Mouse (Mus musculus): ENCODE results near the gene Fam169a. TPM values are rescaled to one million over a fixed set of nuclear protein-coding genes. Genes with fewer than 3 reads are reported as not detected.
"Not testable (repeated sequence)": the region's sequence is repeated elsewhere in the genome, so short reads cannot be mapped to it uniquely, and the experiment has no call there.

The Fam169a gene
- polyA plus RNA-seq, 1 experiment from 2014 or later: 37.9 TPM

GRCm38 (mm10) chr13:97057817-97058216, 9.3 kb upstream of the Fam169a start:
- H3K27ac ChIP-seq (replicated peaks; ENCODE audit: low read depth, low read length): no peak overlapping the region
- no peaks in the 10 kb centered on the region for H3K4me1 ChIP-seq (ENCODE audit: control insufficient read depth, insufficient read depth, low read length)
- H3K4me3 ChIP-seq (replicated peaks; ENCODE audit: low read depth, low read length): no peak overlapping the region
- no peak overlapping the region for H3K9ac ChIP-seq (replicated peaks; ENCODE audit: low read length)
- no peaks in the 10 kb centered on the region for H3K27me3 ChIP-seq (ENCODE audit: control insufficient read depth, insufficient read depth, low read length)
- H3K36me3 ChIP-seq (ENCODE audit: control insufficient read depth, insufficient read depth, low read length): no peaks in the 10 kb centered on the region
- ATAC-seq (ENCODE audit: low FRiP score, low TSS enrichment) (no peak), DNase-seq (no peak)
- no peak overlapping the region for H3K4me2 ChIP-seq (ENCODE audit: low read length)
- 70% methylated on average over 4 of the region's 4 CpGs for WGBS
- no peaks in the 10 kb centered on the region for H3K9me3 ChIP-seq (ENCODE audit: control insufficient read depth, low read length)

- no peak for DNase-seq
- no peak for ATAC-seq (ENCODE audit: low FRiP score, low TSS enrichment)
- 91% methylated on average over 6 of the region's 6 CpGs for WGBS
- no peaks in the 10 kb centered on the region for H3K27me3 ChIP-seq (ENCODE audit: control insufficient read depth, insufficient read depth, low read length)
- H3K9me3 ChIP-seq (ENCODE audit: control insufficient read depth, low read length): no peaks in the 10 kb centered on the region
- H3K4me3 ChIP-seq (replicated peaks; ENCODE audit: low read depth, low read length): no peak overlapping the region
- H3K4me1 ChIP-seq (ENCODE audit: control insufficient read depth, insufficient read depth, low read length): no peaks in the 10 kb centered on the region
- no peak overlapping the region for H3K27ac ChIP-seq (replicated peaks; ENCODE audit: low read depth, low read length)
- no peaks in the 10 kb centered on the region for H3K36me3 ChIP-seq (ENCODE audit: control insufficient read depth, insufficient read depth, low read length)
- no peak overlapping the region for H3K4me2 ChIP-seq (ENCODE audit: low read length)
- H3K9ac ChIP-seq (replicated peaks; ENCODE audit: low read length): no peak overlapping the region
Measured at GRCm38 (mm10) chr13:97059746-97060145, 7.3 kb upstream of the Fam169a start.

GRCm38 (mm10) chr13:97060331-97060730, 6.8 kb upstream of the Fam169a start:
- 71% methylated on average over 4 of the region's 8 CpGs for WGBS
- H3K4me1 ChIP-seq (ENCODE audit: control insufficient read depth, insufficient read depth, low read length): no peaks in the 10 kb centered on the region
- no peaks in the 10 kb centered on the region for H3K9me3 ChIP-seq (ENCODE audit: control insufficient read depth, low read length)
- no peak for ATAC-seq (ENCODE audit: low FRiP score, low TSS enrichment)
- no peak overlapping the region for H3K9ac ChIP-seq (replicated peaks; ENCODE audit: low read length)
- H3K4me3 ChIP-seq (replicated peaks; ENCODE audit: low read depth, low read length): no peak overlapping the region
- no peaks in the 10 kb centered on the region for H3K36me3 ChIP-seq (ENCODE audit: control insufficient read depth, insufficient read depth, low read length)
- H3K4me2 ChIP-seq (ENCODE audit: low read length): no peak overlapping the region
- DNase-seq: no peak
- H3K27ac ChIP-seq (replicated peaks; ENCODE audit: low read depth, low read length): no peak overlapping the region
- H3K27me3 ChIP-seq (ENCODE audit: control insufficient read depth, insufficient read depth, low read length): no peaks in the 10 kb centered on the region

GRCm38 (mm10) chr13:97062151-97062550, 4.9 kb upstream of the Fam169a start:
- DNase-seq: no peak
- ATAC-seq (ENCODE audit: low FRiP score, low TSS enrichment): no peak
- no peak overlapping the region for H3K27ac ChIP-seq (replicated peaks; ENCODE audit: low read depth, low read length)
- no peaks in the 10 kb centered on the region for H3K36me3 ChIP-seq (ENCODE audit: control insufficient read depth, insufficient read depth, low read length)
- WGBS: 95% methylated on average over 3 of the region's 3 CpGs
- no peaks in the 10 kb centered on the region for H3K9me3 ChIP-seq (ENCODE audit: control insufficient read depth, low read length)
- H3K4me3 ChIP-seq (replicated peaks; ENCODE audit: low read depth, low read length): no peak overlapping the region
- peaks cover 5% of the 10 kb centered on the region; the same call in 1 of the 2 replicates for H3K27me3 ChIP-seq (ENCODE audit: control insufficient read depth, insufficient read depth, low read length)
- H3K9ac ChIP-seq (replicated peaks; ENCODE audit: low read length): no peak overlapping the region
- H3K4me1 ChIP-seq (ENCODE audit: control insufficient read depth, insufficient read depth, low read length): no peaks in the 10 kb centered on the region
- H3K4me2 ChIP-seq (ENCODE audit: low read length): no peak overlapping the region

GRCm38 (mm10) chr13:97063431-97063830, 3.7 kb upstream of the Fam169a start:
- Histone ChIP-seq H3K27ac (replicated peaks; ENCODE audit: low read depth, low read length) (no peak overlapping the region), H3K9ac (replicated peaks; ENCODE audit: low read length) (no peak overlapping the region), H3K4me2 (ENCODE audit: low read length) (no peak overlapping the region), H3K4me3 (replicated peaks; ENCODE audit: low read depth, low read length) (no peak overlapping the region), H3K9me3 (ENCODE audit: control insufficient read depth, low read length) (no peaks in the 10 kb centered on the region), H3K4me1 (ENCODE audit: control insufficient read depth, insufficient read depth, low read length) (no peaks in the 10 kb centered on the region), H3K36me3 (ENCODE audit: control insufficient read depth, insufficient read depth, low read length) (no peaks in the 10 kb centered on the region), H3K27me3 (ENCODE audit: control insufficient read depth, insufficient read depth, low read length) (peaks cover 5% of the 10 kb centered on the region; the same call in 1 of the 2 replicates)
- ATAC-seq (ENCODE audit: low FRiP score, low TSS enrichment): no peak
- 90% methylated on average over 2 of the region's 2 CpGs for WGBS
- DNase-seq: no peak

DNA sequence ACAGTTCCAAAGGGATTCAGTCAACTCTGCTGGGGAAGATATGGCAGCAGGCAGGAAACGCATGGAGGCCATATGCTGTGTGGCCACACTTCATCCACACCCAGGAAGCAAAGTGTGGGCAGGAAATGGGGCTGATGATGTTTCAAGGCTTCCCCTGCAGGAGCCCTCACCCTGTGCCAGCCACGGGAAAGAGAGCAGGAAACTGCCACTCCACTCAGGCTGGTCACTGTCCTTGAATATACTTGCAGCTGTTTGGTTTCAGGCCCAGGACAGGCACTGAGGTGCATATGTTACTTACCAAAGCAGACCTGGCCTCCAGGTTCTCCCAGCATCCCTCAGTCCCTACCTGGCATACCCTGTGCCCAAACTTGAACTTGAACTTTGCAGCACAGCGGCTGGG, 2.7 kb upstream of the Fam169a start:
- whole genome bisulfite sequencing: 73% methylated on average over 3 of the region's 3 CpGs
- H3K9me3 ChIP-seq (ENCODE audit: control insufficient read depth, low read length): no peaks in the 10 kb centered on the region
- no peaks in the 10 kb centered on the region for H3K4me1 ChIP-seq (ENCODE audit: control insufficient read depth, insufficient read depth, low read length)
- H3K4me2 ChIP-seq (ENCODE audit: low read length): no peak overlapping the region
- H3K27ac ChIP-seq (replicated peaks; ENCODE audit: low read depth, low read length): no peak overlapping the region
- H3K36me3 ChIP-seq (ENCODE audit: control insufficient read depth, insufficient read depth, low read length): no peaks in the 10 kb centered on the region
- H3K4me3 ChIP-seq (replicated peaks; ENCODE audit: low read depth, low read length): no peak overlapping the region
- ATAC-seq (ENCODE audit: low FRiP score, low TSS enrichment): no peak
- H3K9ac ChIP-seq (replicated peaks; ENCODE audit: low read length): no peak overlapping the region
- H3K27me3 ChIP-seq (ENCODE audit: control insufficient read depth, insufficient read depth, low read length): peaks cover 5% of the 10 kb centered on the region; the same call in 1 of the 2 replicates
- no peak for DNase-seq

GRCm38 (mm10) chr13:97064844-97065621, 2.1 kb upstream of the Fam169a start:
- H3K4me3 ChIP-seq (replicated peaks; ENCODE audit: low read depth, low read length); H3K4me1 ChIP-seq (ENCODE audit: control insufficient read depth, insufficient read depth, low read length); H3K27me3 ChIP-seq (ENCODE audit: control insufficient read depth, insufficient read depth, low read length); DNase-seq; H3K9me3 ChIP-seq (ENCODE audit: control insufficient read depth, low read length); H3K36me3 ChIP-seq (ENCODE audit: control insufficient read depth, insufficient read depth, low read length); H3K4me2 ChIP-seq (ENCODE audit: low read length); ATAC-seq (ENCODE audit: low FRiP score, low TSS enrichment); H3K27ac ChIP-seq (replicated peaks; ENCODE audit: low read depth, low read length); H3K9ac ChIP-seq (replicated peaks; ENCODE audit: low read length): not testable (repeated sequence)
- 50% methylated on average over 18 of the region's 18 CpGs for WGBS

DNA sequence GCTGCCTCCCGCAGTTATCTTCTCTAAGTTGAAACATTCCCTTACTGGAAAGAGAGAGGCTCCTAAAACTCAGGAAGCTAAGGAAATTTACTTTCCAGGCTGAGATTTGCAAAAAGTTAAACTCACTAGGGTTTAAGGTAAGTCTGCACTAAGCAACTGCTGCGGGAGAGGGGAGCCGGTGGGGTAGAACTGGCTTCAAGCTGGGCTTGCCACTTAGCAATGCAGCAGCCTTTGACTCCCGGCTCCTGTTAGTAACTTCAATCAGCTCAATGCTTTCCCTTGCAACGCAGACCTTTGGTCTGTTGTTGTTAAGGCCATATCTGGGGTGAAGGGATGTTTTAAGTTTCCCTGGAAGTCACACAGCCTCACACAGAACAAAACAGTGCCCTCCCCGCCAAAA, 605 bp downstream of the Fam169a start:
- WGBS: 4% methylated on average over 6 of the region's 6 CpGs
- no peak overlapping the region for H3K4me3 ChIP-seq (replicated peaks; ENCODE audit: low read depth, low read length)
- no peaks in the 10 kb centered on the region for H3K36me3 ChIP-seq (ENCODE audit: control insufficient read depth, insufficient read depth, low read length)
- peaks cover under 1% of the 10 kb centered on the region; the same call in 1 of the 2 replicates for H3K4me1 ChIP-seq (ENCODE audit: control insufficient read depth, insufficient read depth, low read length)
- H3K27ac ChIP-seq (replicated peaks; ENCODE audit: low read depth, low read length): no peak overlapping the region
- H3K9ac ChIP-seq (replicated peaks; ENCODE audit: low read length): no peak overlapping the region
- H3K4me2 ChIP-seq (ENCODE audit: low read length): no peak overlapping the region
- DNase-seq (peak; percentile 8), ATAC-seq (ENCODE audit: low FRiP score, low TSS enrichment) (no peak)
- peaks cover 10% of the 10 kb centered on the region; the same call in 1 of the 2 replicates for H3K27me3 ChIP-seq (ENCODE audit: control insufficient read depth, insufficient read depth, low read length)
- no peaks in the 10 kb centered on the region for H3K9me3 ChIP-seq (ENCODE audit: control insufficient read depth, low read length)

GRCm38 (mm10) chr13:97068151-97068550, 1.1 kb downstream of the Fam169a start:
- no peak overlapping the region for H3K9ac ChIP-seq (replicated peaks; ENCODE audit: low read length)
- no peaks in the 10 kb centered on the region for H3K9me3 ChIP-seq (ENCODE audit: control insufficient read depth, low read length)
- peaks cover 6% of the 10 kb centered on the region; the same call in 1 of the 2 replicates for H3K4me1 ChIP-seq (ENCODE audit: control insufficient read depth, insufficient read depth, low read length)
- H3K36me3 ChIP-seq (ENCODE audit: control insufficient read depth, insufficient read depth, low read length): no peaks in the 10 kb centered on the region
- H3K27ac ChIP-seq (replicated peaks; ENCODE audit: low read depth, low read length): no peak overlapping the region
- ATAC-seq (ENCODE audit: low FRiP score, low TSS enrichment) (no peak), DNase-seq (no peak)
- H3K27me3 ChIP-seq (ENCODE audit: control insufficient read depth, insufficient read depth, low read length): peaks cover 10% of the 10 kb centered on the region; the same call in 1 of the 2 replicates
- WGBS: 42% methylated on average over 8 of the region's 8 CpGs
- H3K4me2 ChIP-seq (ENCODE audit: low read length): no peak overlapping the region
- H3K4me3 ChIP-seq (replicated peaks; ENCODE audit: low read depth, low read length): no peak overlapping the region

Measured in midbrain, embryonic 14.5 days (tissue).